Mouse (Mus musculus) liver, adult 2 months (tissue): ENCODE results near the gene Irf1. TPM values are rescaled to one million over a fixed set of nuclear protein-coding genes. Genes with fewer than 3 reads are reported as not detected.

Experiments used
- DNase-seq: peaks from one replicate; pipeline ENCODE4 v3.0.0-alpha.2; 2011; ENCODE audit warnings: low read depth, low spot score; ENCODE audit errors: extremely low read depth
- H3K27ac ChIP-seq: fragments of 200-500 bp; replicated peaks from 2 replicates; pipeline ENCODE4 v1.5.1; 2012; ENCODE audit warnings: low read depth, mild to moderate bottlenecking, control low read depth, inconsistent platforms, low read length; ENCODE audit not compliant: insufficient read depth
- H3K27me3 ChIP-seq: fragments of 200-500 bp; 2 replicates; pipeline ENCODE4 v1.6.1; 2012; ENCODE audit warnings: mild to moderate bottlenecking, moderate library complexity, low read length, inconsistent platforms; ENCODE audit not compliant: control insufficient read depth, insufficient read depth
- H3K36me3 ChIP-seq: fragments of 200-500 bp; 2 replicates; pipeline ENCODE4 v1.6.1; 2012; ENCODE audit warnings: low read length, inconsistent platforms; ENCODE audit not compliant: control insufficient read depth, insufficient read depth
- H3K4me1 ChIP-seq: fragments of 200-500 bp; 2 replicates; pipeline ENCODE4 v1.6.1; 2011; ENCODE audit warnings: low read length; ENCODE audit not compliant: control insufficient read depth, insufficient read depth
- H3K4me3 ChIP-seq: fragments of 200-500 bp; 2 replicates; pipeline ENCODE4 v1.5.1; 2011; ENCODE audit warnings: low read depth, mild to moderate bottlenecking, control low read depth, low read length, moderate library complexity; ENCODE audit not compliant: insufficient read depth
- H3K79me2 ChIP-seq: fragments of 200-500 bp; 2 replicates; pipeline ENCODE4 v1.6.1; 2012; ENCODE audit warnings: inconsistent platforms, mild to moderate bottlenecking, low read length, moderate library complexity; ENCODE audit not compliant: control insufficient read depth, insufficient read depth
- H3K9ac ChIP-seq: fragments of 200-500 bp; 2 replicates; pipeline ENCODE4 v1.6.1; 2012; ENCODE audit warnings: low read depth, mild to moderate bottlenecking, control low read depth, inconsistent platforms, low read length
- CTCF ChIP-seq: fragments of 200-500 bp; IDR thresholded peaks from 2 replicates; pipeline ENCODE4 v1.5.1; 2011; ENCODE audit warnings: low read depth, low read length, control low read depth
- POLR2A ChIP-seq: fragments of 200-500 bp; IDR thresholded peaks from 2 replicates; pipeline ENCODE4 v1.6.1; 2011; ENCODE audit warnings: low read length, control low read depth; ENCODE audit not compliant: insufficient read depth; ENCODE audit errors: extremely low read depth
- WGBS: fragments of 180-500 bp; shearing (Covaris S2); methylation state at CpG from one replicate; pipeline ENCODE4 v1.1.7; 2018; 5-methylcytosine and 5-hydroxymethylcytosine counted together
- polyA plus RNA-seq: library from polyadenylated mRNA; depleted of rRNA; stranded (reverse); fragments of >200 nt; gene quantifications from 2 replicates; pipeline ENCODE4 v1.2.3, GENCODE M21; 2012
- total RNA-seq: library from RNA; depleted of rRNA; stranded (reverse); fragments of >200 nt; gene quantifications from 2 replicates; pipeline ENCODE4 v1.2.3, GENCODE M21; 2014

Irf1 gene
- total and polyA plus RNA-seq, 2 experiments = 27.9 to 44.2 TPM

DNA sequence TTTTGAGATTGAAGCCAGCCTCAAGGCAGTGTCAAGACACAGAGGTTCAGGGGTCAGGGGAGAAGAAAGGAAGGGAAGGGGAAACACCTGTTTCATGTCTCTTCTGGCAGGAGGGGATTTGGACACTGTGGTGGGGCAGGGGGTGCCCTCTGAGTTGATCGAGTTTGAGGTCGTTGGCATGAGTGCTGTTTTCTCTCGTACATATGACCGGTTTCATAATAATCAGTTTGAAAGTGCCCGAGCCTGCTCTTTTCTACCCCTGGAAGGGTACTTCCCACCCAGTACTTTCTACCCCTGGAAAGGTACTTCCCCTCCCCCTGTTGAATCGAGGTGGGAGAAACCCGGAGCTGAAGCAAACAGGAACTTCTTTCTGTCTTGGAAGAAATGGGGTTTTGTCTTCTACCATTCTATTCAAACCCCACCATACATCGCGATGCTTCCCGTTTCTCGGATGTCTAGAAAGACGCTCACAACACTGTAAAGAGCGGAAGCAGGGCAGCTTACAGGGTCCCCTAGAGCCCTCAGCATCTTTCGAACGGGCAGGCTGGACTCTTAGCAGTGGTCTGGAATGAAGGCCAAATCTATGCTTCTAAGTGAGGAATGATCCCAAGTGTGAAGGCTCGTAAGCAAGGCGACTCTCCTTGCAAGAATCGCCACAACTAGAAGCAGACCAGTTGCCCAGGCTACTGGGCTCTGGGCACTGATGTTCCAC lies 34.7 kb upstream of the Irf1 start:
- H3K9ac ChIP-seq = no peak overlapping the region
- no peaks in the 10 kb centered on the region for H3K79me2 ChIP-seq
- WGBS = 61% methylated on average over 18 of the region's 18 CpGs
- H3K27me3 ChIP-seq = no peaks in the 10 kb centered on the region
- H3K27ac ChIP-seq = no peak overlapping the region
- no peak overlapping the region for H3K4me3 ChIP-seq
- DNase-seq = no peak
- H3K36me3 ChIP-seq = no peaks in the 10 kb centered on the region
- no peak for TF ChIP-seq CTCF
- no peak for TF ChIP-seq POLR2A
- H3K4me1 ChIP-seq = no peaks in the 10 kb centered on the region

DNA sequence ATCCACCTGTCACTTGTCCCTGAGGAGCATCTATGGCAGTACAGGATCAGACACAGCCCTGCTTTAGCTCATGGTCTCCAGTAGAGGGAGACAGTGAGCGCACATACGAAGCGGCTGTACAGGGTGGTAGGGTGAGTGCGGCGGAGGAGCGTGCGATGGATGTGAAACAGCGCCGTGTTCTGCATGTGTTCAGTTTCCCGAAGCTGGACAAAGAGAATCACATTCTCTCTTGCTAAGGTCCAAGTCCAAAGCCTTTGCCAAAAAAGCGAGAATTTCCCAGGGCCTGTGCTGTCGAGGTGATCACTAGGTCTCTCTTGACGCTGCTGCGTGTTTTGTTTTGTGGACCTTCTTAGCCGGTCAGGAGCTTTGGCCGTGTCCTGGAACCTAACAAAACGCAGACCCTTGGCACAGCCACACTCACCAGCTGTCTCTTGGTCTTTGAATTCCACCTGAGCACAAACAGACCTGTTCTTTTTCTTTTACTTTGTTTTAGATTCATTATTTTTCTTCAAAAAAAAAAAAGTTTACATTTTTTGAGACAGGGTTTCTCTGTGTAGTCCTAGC lies 34.0 kb upstream of the Irf1 start:
- Histone ChIP-seq H3K27me3 (no peaks in the 10 kb centered on the region), H3K79me2 (no peaks in the 10 kb centered on the region), H3K4me3 (no peak overlapping the region), H3K4me1 (no peaks in the 10 kb centered on the region), H3K9ac (peak overlapping the region; percentile 5; the same call in 1 of the 2 replicates), H3K36me3 (no peaks in the 10 kb centered on the region), H3K27ac (no peak overlapping the region)
- TF ChIP-seq CTCF (peak; percentile 94), POLR2A (no peak)
- WGBS = 24% methylated on average over 17 of the region's 17 CpGs
- DNase-seq = peak; percentile 64

GRCm38 (mm10) chr11:53736771-53737572 lies 32.8 kb upstream of the Irf1 start:
- 48% methylated on average over 14 of the region's 14 CpGs for WGBS

GRCm38 (mm10) chr11:53737573-53737946 lies 32.3 kb upstream of the Irf1 start:
- peak; percentile 47 for TF ChIP-seq CTCF
- no peak for TF ChIP-seq POLR2A
- Histone ChIP-seq H3K79me2 (no peaks in the 10 kb centered on the region), H3K9ac (no peak overlapping the region), H3K4me1 (no peaks in the 10 kb centered on the region), H3K27me3 (no peaks in the 10 kb centered on the region), H3K36me3 (no peaks in the 10 kb centered on the region), H3K4me3 (no peak overlapping the region), H3K27ac (no peak overlapping the region)
- WGBS = 38% methylated on average over 6 of the region's 6 CpGs
- peak; percentile 44 for DNase-seq

More at GRCm38 (mm10) chr11:53736771-53737572, 32.8 kb upstream of the Irf1 start:
- DNase-seq = peak; percentile 81
- no peak overlapping the region for H3K27ac ChIP-seq
- H3K79me2 ChIP-seq = no peaks in the 10 kb centered on the region
- H3K4me3 ChIP-seq = no peak overlapping the region
- H3K4me1 ChIP-seq = no peaks in the 10 kb centered on the region
- no peaks in the 10 kb centered on the region for H3K36me3 ChIP-seq
- no peaks in the 10 kb centered on the region for H3K27me3 ChIP-seq
- H3K9ac ChIP-seq = no peak overlapping the region
- peak; percentile 76 for TF ChIP-seq CTCF
- no peak for TF ChIP-seq POLR2A

DNA sequence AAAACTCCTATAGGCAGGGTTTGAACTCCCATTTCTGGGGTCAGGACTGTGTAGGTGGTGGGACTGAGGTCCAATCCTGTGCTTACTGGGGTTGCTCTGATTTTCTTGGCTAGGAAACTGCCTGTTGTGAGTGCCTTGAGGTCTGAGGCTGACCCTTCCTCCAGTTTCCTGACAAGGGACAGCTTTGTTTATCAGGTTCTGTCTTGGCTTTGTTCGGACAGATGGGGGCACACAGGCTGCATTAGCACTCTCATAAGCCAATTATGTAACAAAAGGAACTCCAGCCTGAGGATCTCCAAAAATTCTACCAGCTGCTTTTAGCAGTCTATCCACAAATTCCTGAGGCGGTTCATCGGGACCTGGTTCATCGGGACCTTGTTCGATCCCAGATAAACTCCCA lies 27.5 kb upstream of the Irf1 start:
- no peaks in the 10 kb centered on the region for H3K36me3 ChIP-seq
- H3K9ac ChIP-seq = no peak overlapping the region
- H3K27me3 ChIP-seq = no peaks in the 10 kb centered on the region
- TF ChIP-seq POLR2A (no peak), CTCF (no peak)
- no peak overlapping the region for H3K4me3 ChIP-seq
- no peaks in the 10 kb centered on the region for H3K4me1 ChIP-seq
- no peak overlapping the region for H3K27ac ChIP-seq
- no peaks in the 10 kb centered on the region for H3K79me2 ChIP-seq
- no peak for DNase-seq
- 57% methylated on average over 5 of the region's 5 CpGs for WGBS
